Mouse (Mus musculus) kidney, adult 2 months (tissue): ENCODE measurements around the gene 4930402F06Rik. TPM values are rescaled to one million over a fixed set of nuclear protein-coding genes. Genes with fewer than 3 reads are reported as not detected.

ENCODE experiments used
- DNase-seq: peaks from one replicate; pipeline ENCODE4 v3.0.0; 2021
- H3K27ac ChIP-seq: fragments of 200-500 bp; 2 replicates; pipeline ENCODE4 v1.5.1; 2012; ENCODE audit warnings: low read depth, low read length, control low read depth, inconsistent platforms; ENCODE audit not compliant: insufficient read depth
- H3K27me3 ChIP-seq: fragments of 200-500 bp; replicated peaks from 2 replicates; pipeline ENCODE4 v1.6.1; 2012; ENCODE audit warnings: mild to moderate bottlenecking, moderate library complexity, low read length, inconsistent platforms; ENCODE audit not compliant: control insufficient read depth, insufficient read depth
- H3K36me3 ChIP-seq: fragments of 200-500 bp; 2 replicates; pipeline ENCODE4 v1.6.1; 2012; ENCODE audit warnings: mild to moderate bottlenecking, moderate library complexity, low read length, inconsistent platforms; ENCODE audit not compliant: control insufficient read depth, insufficient read depth
- H3K4me1 ChIP-seq: fragments of 200-500 bp; 2 replicates; pipeline ENCODE4 v1.6.1; 2011; ENCODE audit warnings: low read length; ENCODE audit not compliant: control insufficient read depth, insufficient read depth
- H3K4me3 ChIP-seq: fragments of 200-500 bp; 2 replicates; pipeline ENCODE4 v1.5.1; 2011; ENCODE audit warnings: mild to moderate bottlenecking, low read depth, low read length, control low read depth; ENCODE audit not compliant: insufficient read depth
- CTCF ChIP-seq: fragments of 200-500 bp; conservative IDR thresholded peaks from 2 replicates; pipeline ENCODE4 v1.5.1; 2011; ENCODE audit warnings: low read depth, mild to moderate bottlenecking, control low read depth, low read length, moderate library complexity, mixed read lengths; ENCODE audit not compliant: insufficient read depth, insufficient read length
- POLR2A ChIP-seq: fragments of 200-500 bp; IDR thresholded peaks from one replicate; pipeline ENCODE4 v1.6.1; 2011; ENCODE audit warnings: low read depth, low read length, control low read depth
- WGBS: fragments of 180-500 bp; shearing (Covaris S2); methylation state at CpG from one replicate; pipeline ENCODE4 v1.1.7; 2018; 5-methylcytosine and 5-hydroxymethylcytosine counted together
- polyA plus RNA-seq: library from polyadenylated mRNA; depleted of rRNA; stranded (reverse); fragments of >200 nt; gene quantifications from 2 replicates; pipeline ENCODE4 v1.2.3, GENCODE M21; 2012; rRNA removed

Gene 4930402F06Rik
- polyA plus RNA-seq, 1 experiment = not detected

- Histone ChIP-seq H3K4me1 (no peaks in the 10 kb centered on the region), H3K27ac (no peak overlapping the region), H3K27me3 (no peaks in the 10 kb centered on the region), H3K4me3 (no peak overlapping the region), H3K36me3 (no peaks in the 10 kb centered on the region)
- DNase-seq = no peak
- TF ChIP-seq CTCF (no peak), POLR2A (no peak)
- WGBS = 76% methylated on average over 10 of the region's 10 CpGs
These were observed 71.0 kb downstream of the 4930402F06Rik start for GRCm38 (mm10) chr2:35325930-35326329.

Other genes starting within 250 kb of the 4930402F06Rik start
- 149 and 170 TPM in 2 replicates for gene Rab14, start 196.1 kb downstream of the 4930402F06Rik start, polyA plus RNA-seq
- gene Gsn, start 140.8 kb downstream of the 4930402F06Rik start, polyA plus RNA-seq = 269 and 357 TPM in 2 replicates
- 16.0 and 18.8 TPM in 2 replicates for gene Stom, start 60.2 kb downstream of the 4930402F06Rik start, polyA plus RNA-seq
- not detected in 2 replicates for gene 4930568D16Rik, start 29.4 kb downstream of the 4930402F06Rik start, polyA plus RNA-seq
- 4.6 and 6.1 TPM in 2 replicates for gene Ggta1, start 66.1 kb upstream of the 4930402F06Rik start, polyA plus RNA-seq
- gene Dab2ip, start 161.1 kb upstream of the 4930402F06Rik start, polyA plus RNA-seq = 32.9 and 42.9 TPM in 2 replicates